Mouse (Mus musculus) liver, embryonic 16.5 days (tissue): ENCODE measurements around the gene Myo10. TPM values are rescaled to one million over a fixed set of nuclear protein-coding genes. Genes with fewer than 3 reads are reported as not detected.

Source experiments
- ATAC-seq: fragments of 200-750 bp; cut with Nextera tagmentation; 2 replicates; pipeline ENCODE4 v1.8.0; 2017; ENCODE audit warnings: low read depth, mild to moderate bottlenecking, moderate number of reproducible peaks, moderate library complexity
- H3K27ac ChIP-seq: fragments of 300-500 bp; sonication (generic); 2 replicates; pipeline ENCODE4 v1.5.1; 2014; ENCODE audit warnings: mild to moderate bottlenecking, low read length
- H3K27me3 ChIP-seq: fragments of 300-500 bp; sonication (generic); 2 replicates; pipeline ENCODE4 v1.6.1; 2014; ENCODE audit warnings: low read depth, low read length, mixed read lengths; ENCODE audit not compliant: control insufficient read depth, insufficient read depth
- H3K36me3 ChIP-seq: fragments of 300-500 bp; sonication (generic); 2 replicates; pipeline ENCODE4 v1.6.1; 2014; ENCODE audit warnings: mild to moderate bottlenecking; ENCODE audit not compliant: control insufficient read depth, insufficient read depth
- H3K4me1 ChIP-seq: fragments of 300-500 bp; sonication (generic); 2 replicates; pipeline ENCODE4 v1.6.1; 2014; ENCODE audit warnings: low read depth, low read length, mixed read lengths; ENCODE audit not compliant: control insufficient read depth
- H3K4me2 ChIP-seq: fragments of 300-500 bp; sonication (generic); 2 replicates; pipeline ENCODE4 v1.6.1; 2014; ENCODE audit warnings: low read depth, low read length, mixed read lengths
- H3K4me3 ChIP-seq: fragments of 300-500 bp; sonication (generic); 2 replicates; pipeline ENCODE4 v1.5.1; 2014; ENCODE audit warnings: low read depth, mild to moderate bottlenecking, low read length
- H3K9ac ChIP-seq: fragments of 300-500 bp; sonication (generic); 2 replicates; pipeline ENCODE4 v1.6.1; 2014; ENCODE audit warnings: low read depth, low read length
- H3K9me3 ChIP-seq: fragments of 300-500 bp; sonication (generic); replicated peaks from 2 replicates; pipeline ENCODE4 v1.6.1; 2016; ENCODE audit warnings: low read length; ENCODE audit not compliant: control insufficient read depth
- WGBS: fragments of 180-500 bp; shearing (Covaris S2); extraction: QIAGEN DNeasy Blood & Tissue Kit; methylation state at CpG from one replicate; pipeline ENCODE4 v1.1.7; 2014; ENCODE audit not compliant: insufficient replicate concordance; 5-methylcytosine and 5-hydroxymethylcytosine counted together
- polyA plus RNA-seq: library from polyadenylated mRNA; unstranded; fragments of >200 nt; fragmentation: Nextera tagmentation; extraction: Ambion mirVana; gene quantifications from 2 replicates; pipeline ENCODE4 v1.2.1, GENCODE M21; 2015

Gene Myo10
- polyA plus RNA-seq, 1 experiment from 2014 or later: 4.5 TPM

DNA sequence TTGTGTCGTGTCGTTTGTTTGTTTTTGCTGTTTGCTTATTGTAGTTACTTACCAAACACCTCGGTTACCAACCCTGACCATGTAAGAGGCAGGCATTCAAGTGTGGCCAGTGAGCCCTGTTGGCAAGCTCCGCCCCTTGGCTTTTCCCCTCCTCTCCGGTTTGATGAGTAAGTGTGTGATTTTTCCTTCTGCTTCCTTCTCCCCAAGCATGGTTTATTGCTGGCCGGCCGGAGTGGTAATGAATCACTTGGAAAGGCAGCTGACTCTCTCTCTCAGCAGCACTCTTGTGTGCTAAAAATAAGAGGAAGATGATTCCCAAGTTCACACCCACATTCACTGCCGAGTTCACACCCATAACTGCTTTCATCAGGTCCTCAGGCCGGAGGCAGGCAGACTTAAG, 15.4 kb downstream of the Myo10 start:
- no peak overlapping the region for H3K4me3 ChIP-seq
- no peak for ATAC-seq
- H3K27ac ChIP-seq: no peak overlapping the region
- WGBS: 51% methylated on average over 9 of the region's 9 CpGs
- H3K27me3 ChIP-seq: no peaks in the 10 kb centered on the region
- no peaks in the 10 kb centered on the region for H3K36me3 ChIP-seq
- no peak overlapping the region for H3K4me2 ChIP-seq
- H3K9me3 ChIP-seq: no peaks in the 10 kb centered on the region
- H3K4me1 ChIP-seq: peaks cover 13% of the 10 kb centered on the region
- no peak overlapping the region for H3K9ac ChIP-seq

DNA sequence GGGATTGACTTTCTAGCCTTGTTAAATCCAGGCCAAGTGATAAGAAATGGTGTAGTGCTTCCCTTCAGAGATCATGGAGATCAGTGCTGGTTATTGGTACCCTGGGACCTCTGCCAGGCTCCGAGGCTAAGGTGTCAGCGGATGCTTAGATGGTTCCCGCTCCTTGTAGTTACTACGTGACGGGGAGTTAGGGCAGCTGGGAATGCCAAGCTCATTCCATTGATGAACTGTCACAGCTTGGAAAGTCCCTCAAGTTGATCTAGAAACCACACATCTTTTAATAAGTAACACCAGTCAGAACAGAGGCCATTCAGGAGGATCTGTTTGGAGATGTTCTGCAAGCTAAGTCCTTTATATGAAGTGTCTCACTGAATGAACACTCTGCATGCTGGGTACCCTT, 16.9 kb downstream of the Myo10 start:
- Histone ChIP-seq H3K4me1 (peaks cover 10% of the 10 kb centered on the region), H3K4me2 (no peak overlapping the region), H3K4me3 (no peak overlapping the region), H3K9ac (no peak overlapping the region), H3K27me3 (no peaks in the 10 kb centered on the region), H3K9me3 (no peaks in the 10 kb centered on the region), H3K36me3 (no peaks in the 10 kb centered on the region), H3K27ac (no peak overlapping the region)
- WGBS: 79% methylated on average over 5 of the region's 5 CpGs
- ATAC-seq: no peak

DNA sequence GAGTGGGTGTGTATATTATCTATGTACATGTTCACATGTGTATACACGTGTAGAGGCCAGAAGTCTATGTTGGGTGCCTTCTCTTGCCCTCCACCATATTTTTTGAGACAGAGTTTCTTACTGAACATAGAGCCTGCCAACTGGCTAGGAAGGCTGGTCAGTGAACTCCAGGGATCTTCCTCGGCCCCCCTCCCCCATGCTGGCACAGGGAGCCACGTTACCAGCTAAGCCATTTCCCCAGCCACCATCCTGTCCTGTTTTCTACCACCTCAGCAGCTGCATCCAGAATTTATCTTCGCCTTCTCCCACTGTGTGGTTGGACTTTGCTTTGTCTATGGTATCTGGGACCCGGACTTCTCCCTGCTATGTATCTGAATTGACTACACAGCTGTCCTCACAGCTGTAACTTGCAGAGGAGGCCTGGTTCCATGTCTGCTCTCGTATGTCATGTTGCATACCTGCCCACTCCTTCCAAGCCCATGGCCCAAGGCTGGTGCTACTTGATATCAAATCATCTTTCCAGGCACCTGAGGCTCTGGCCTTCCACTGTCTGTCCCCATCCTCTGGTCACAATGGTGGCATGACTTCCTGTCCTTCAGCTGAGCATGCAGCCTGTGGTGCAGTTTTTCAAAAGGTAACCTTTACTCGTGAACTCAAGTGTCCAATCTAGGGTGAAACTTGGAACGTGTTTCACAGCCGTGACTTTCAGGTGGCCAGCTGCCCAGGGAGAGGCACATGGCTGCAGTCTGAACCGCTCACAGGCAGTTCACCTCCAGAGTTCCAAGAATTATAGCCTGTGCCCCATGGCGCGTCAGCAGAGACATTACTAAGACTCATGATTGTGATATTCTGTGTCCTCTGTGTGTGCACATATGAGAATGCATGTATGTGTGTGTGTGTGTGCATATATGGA, 18.8 kb downstream of the Myo10 start:
- ATAC-seq: 0 out of 2 replicates have a peak, but pooled peaks have one; percentile 23
- Histone ChIP-seq H3K9ac (no peak overlapping the region), H3K27ac (no peak overlapping the region), H3K36me3 (no peaks in the 10 kb centered on the region), H3K9me3 (no peaks in the 10 kb centered on the region), H3K27me3 (no peaks in the 10 kb centered on the region), H3K4me2 (no peak overlapping the region), H3K4me3 (no peak overlapping the region), H3K4me1 (peaks cover 10% of the 10 kb centered on the region)
- 57% methylated on average over 12 of the region's 12 CpGs for WGBS

DNA sequence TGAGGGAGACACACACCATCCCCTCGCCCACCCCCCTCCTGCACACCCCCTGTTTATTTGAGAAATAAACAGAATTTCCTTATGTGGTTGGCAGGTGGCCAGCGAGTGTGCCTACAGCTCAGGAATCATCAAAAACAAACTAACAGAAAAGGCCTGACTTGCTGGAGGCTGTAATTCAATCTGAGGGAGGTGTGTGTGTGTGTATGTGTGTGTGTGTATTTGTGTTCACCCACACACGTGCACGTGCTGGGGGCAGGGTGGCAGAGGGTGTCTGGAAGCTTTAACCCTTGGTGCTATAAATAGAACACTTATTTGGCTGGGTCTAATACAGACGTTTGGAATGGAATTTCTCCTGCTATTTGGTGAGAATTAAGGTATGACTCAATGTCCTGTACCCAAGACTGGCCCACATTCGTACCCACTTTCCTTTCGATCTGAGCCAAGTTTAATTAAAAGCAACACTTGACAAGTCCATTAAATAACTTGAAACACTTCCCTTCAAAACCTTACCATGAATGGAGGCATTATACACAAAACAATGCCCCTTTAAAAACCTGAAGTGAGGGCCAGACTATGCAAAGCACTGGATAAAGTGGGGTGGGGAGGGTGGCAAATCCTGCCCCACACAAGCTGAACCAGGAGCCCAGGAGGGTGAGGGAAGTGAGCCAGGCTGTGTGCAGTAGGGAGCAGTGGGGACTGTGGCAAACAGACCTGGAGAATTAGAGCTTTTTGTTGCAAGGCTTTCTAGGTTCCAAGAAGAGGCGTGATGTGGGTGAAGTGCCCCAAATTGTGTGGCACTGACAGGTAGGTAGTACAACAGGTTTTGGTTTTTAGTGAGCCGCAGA, 20.1 kb downstream of the Myo10 start:
- Histone ChIP-seq H3K27me3 (no peaks in the 10 kb centered on the region), H3K9me3 (no peaks in the 10 kb centered on the region), H3K27ac (no peak overlapping the region), H3K4me3 (no peak overlapping the region), H3K4me1 (peaks cover 10% of the 10 kb centered on the region), H3K36me3 (no peaks in the 10 kb centered on the region), H3K4me2 (no peak overlapping the region), H3K9ac (no peak overlapping the region)
- no peak for ATAC-seq
- 50% methylated on average over 9 of the region's 9 CpGs for WGBS

DNA sequence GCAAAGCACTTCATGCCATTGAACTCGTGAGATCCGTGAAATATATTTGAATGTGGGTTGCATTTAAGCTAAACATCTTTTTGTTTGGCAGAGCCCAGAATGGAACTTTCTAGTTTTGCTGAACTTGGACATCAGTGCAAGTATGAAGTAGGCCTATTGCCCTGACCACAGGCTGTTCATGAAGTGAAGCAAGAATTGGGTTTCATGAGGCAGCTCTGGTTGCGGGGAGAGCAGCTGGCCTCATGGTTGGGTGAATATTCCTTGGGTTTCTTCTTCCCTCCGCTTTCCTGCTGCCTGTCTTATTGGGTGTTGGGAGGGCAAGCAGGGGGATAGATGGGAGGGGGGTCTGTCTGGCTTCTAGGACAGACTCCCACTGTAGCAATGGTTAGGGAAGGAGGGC, 23.5 kb downstream of the Myo10 start:
- Histone ChIP-seq H3K36me3 (no peaks in the 10 kb centered on the region), H3K27ac (no peak overlapping the region), H3K9me3 (no peaks in the 10 kb centered on the region), H3K4me3 (no peak overlapping the region), H3K4me1 (peaks cover 20% of the 10 kb centered on the region), H3K9ac (no peak overlapping the region), H3K27me3 (no peaks in the 10 kb centered on the region), H3K4me2 (no peak overlapping the region)
- no peak for ATAC-seq
- WGBS: 73% methylated on average over 4 of the region's 4 CpGs

- peaks cover 20% of the 10 kb centered on the region for H3K4me1 ChIP-seq
- no peak for ATAC-seq
- no peaks in the 10 kb centered on the region for H3K9me3 ChIP-seq
- no peak overlapping the region for H3K9ac ChIP-seq
- no peak overlapping the region for H3K4me2 ChIP-seq
- H3K27me3 ChIP-seq: no peaks in the 10 kb centered on the region
- H3K27ac ChIP-seq: no peak overlapping the region
- H3K36me3 ChIP-seq: no peaks in the 10 kb centered on the region
- no peak overlapping the region for H3K4me3 ChIP-seq
- WGBS: 77% methylated on average over 2 of the region's 2 CpGs
Measured at GRCm38 (mm10) chr15:25648287-25648686, 26.0 kb downstream of the Myo10 start.

DNA sequence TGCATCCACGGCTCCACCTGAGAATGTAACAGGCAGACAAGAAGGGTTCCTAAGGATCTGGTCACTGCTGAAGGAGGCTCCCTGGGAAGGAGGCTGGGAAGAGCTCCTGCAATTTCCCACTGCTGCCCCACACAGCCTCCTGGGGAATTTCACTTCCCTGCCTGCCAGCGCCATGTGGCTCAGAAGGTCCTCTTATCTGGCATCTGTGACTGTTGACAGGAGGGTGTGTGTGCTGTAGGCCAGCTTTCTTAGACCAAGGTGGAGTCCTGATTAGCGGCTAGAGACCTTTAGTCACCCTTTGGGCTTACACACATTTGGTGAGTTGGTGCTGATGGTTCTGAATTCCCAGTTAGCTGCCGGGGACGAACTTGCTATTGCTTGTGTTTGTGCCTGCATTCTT, 28.0 kb downstream of the Myo10 start:
- peak overlapping the region; percentile 25; the same call in 1 of the 2 replicates for H3K27ac ChIP-seq
- no peak overlapping the region for H3K9ac ChIP-seq
- H3K4me2 ChIP-seq: no peak overlapping the region
- peak; percentile 73 for ATAC-seq
- H3K9me3 ChIP-seq: no peaks in the 10 kb centered on the region
- no peaks in the 10 kb centered on the region for H3K27me3 ChIP-seq
- H3K36me3 ChIP-seq: no peaks in the 10 kb centered on the region
- WGBS: 31% methylated on average over 5 of the region's 5 CpGs
- H3K4me3 ChIP-seq: no peak overlapping the region
- peaks cover 20% of the 10 kb centered on the region for H3K4me1 ChIP-seq

GRCm38 (mm10) chr15:25651820-25652219, 29.5 kb downstream of the Myo10 start:
- H3K27me3 ChIP-seq: no peaks in the 10 kb centered on the region
- no peaks in the 10 kb centered on the region for H3K9me3 ChIP-seq
- peak; percentile 68 for ATAC-seq
- peaks cover 20% of the 10 kb centered on the region for H3K4me1 ChIP-seq
- no peak overlapping the region for H3K9ac ChIP-seq
- no peaks in the 10 kb centered on the region for H3K36me3 ChIP-seq
- 51% methylated on average over 7 of the region's 7 CpGs for WGBS
- H3K4me2 ChIP-seq: no peak overlapping the region
- H3K27ac ChIP-seq: 0 out of 2 replicates have a peak overlapping the region, but pooled peaks have one; percentile 21
- H3K4me3 ChIP-seq: no peak overlapping the region

DNA sequence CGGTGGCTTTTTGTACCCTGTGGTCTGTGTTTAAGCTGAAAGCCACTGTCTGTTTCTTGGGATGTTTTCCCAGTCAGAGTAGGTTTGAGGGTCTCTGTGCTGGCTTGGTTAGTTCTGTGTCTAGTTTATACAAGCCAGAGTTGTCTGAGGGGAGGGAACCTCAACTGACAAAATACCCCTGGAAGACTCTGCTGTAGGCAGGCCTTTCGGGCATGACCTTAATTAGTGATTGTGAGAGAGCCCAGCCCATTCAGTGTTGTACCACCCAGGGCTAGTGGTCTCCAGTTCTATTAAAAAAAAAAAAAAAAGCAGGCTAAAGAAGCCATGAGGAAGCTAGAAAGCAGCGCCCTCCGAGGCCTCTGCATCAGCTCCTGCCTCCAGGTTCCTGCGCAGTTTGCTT, 30.0 kb downstream of the Myo10 start:
- WGBS: 78% methylated on average over 5 of the region's 5 CpGs
- Histone ChIP-seq H3K27ac (peak overlapping the region; percentile 21; the same call in 1 of the 2 replicates), H3K9me3 (no peaks in the 10 kb centered on the region), H3K4me1 (peaks cover 20% of the 10 kb centered on the region), H3K9ac (no peak overlapping the region), H3K36me3 (no peaks in the 10 kb centered on the region), H3K27me3 (no peaks in the 10 kb centered on the region), H3K4me2 (no peak overlapping the region), H3K4me3 (no peak overlapping the region)
- no peak for ATAC-seq
